Mouse (Mus musculus): ENCODE data around the gene Adprhl2. TPM values are rescaled to one million over a fixed set of nuclear protein-coding genes. Genes with fewer than 3 reads are reported as not detected.
A peak's percentile ranks its signal among the peaks of the same experiment; 100 is the strongest.

Gene Adprhl2
- total RNA-seq, 2 experiments from 2014 or later = 6.6 to 34.4 TPM

DNA sequence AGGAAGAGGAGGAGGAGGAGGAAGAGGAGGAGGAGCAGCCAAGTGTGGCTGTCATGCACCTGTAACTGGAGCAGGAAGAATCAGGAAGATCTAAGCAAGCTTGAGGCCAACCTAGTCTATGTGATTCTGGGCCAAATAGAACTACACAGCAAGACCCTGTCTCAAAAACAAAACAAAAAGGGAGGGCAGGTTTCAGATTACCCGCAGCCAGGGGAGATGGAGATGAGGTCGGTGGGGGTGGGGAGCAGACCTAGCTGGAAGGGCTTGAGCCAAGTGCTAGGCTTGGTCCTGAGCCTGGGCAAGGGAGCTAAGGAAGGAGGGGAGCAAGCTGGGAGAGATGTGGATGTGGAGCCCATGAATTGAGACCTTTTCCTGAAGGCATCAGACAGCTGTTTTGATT is 14.7 kb downstream of the Adprhl2 start:
- ATAC-seq (replicated peaks; ENCODE audit: poor library complexity) = no peak

DNA sequence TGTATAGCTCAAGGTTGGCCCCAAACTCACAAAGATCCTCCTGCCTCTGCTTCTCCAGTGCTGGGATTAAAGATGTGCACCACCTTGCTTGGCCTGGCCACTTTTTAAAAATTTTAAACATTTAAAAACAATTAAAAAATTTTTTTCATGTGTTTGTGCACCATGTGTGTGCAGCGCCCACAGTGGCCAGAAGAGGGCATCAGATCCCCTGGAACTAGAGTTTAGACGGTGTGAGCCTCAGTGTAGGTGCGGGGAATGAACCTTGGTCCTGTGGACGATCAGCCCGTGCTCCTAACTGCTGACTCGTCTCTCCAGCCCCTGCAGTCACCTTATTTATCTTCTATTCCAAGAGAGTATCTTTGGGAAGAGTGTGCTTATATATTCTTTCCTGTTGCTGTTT is 15.4 kb downstream of the Adprhl2 start:
- no peak for ATAC-seq (replicated peaks; ENCODE audit: poor library complexity)

DNA sequence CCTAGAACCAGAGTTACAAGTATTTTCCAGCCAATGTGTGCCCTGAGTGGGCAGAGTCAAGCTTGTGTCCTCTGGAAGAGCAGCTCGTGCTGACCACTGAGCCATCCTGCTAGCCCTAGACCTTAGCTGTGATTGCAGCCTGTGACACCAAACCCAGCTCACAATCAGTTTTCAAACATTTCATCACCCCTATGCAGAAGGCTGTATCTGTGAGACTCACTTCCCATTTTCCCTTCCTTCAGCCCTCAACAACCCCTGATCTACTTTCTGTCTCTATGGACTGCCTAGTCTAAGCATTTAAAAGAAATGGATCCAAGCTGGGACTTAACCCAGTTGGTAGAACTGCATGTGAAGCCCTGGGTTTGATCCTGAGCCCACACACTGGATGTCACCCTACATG is 16.1 kb downstream of the Adprhl2 start:
- no peak for ATAC-seq (replicated peaks; ENCODE audit: poor library complexity)

DNA sequence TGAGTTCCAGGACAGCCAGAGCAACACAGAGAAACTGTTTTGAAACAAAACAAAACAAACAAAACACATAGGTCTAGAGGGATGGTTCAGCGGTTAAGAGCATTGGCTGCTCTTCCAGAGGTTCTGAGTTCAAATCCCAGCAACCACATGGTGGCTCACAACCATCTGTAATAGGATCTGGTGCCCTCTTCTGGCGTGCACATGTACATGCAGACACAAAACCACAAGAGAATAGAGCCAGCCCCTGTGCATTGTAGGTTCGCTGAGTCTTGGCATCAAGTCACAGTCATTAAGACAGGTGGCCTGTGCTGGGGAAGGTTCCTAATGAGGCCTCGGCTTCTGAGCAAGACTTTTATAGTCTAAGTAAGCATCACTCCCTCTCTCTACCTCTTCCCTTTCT is 17.6 kb downstream of the Adprhl2 start:
- ATAC-seq (replicated peaks; ENCODE audit: poor library complexity) = 0 out of 2 replicates have a peak, but pooled peaks have one; percentile 42

DNA sequence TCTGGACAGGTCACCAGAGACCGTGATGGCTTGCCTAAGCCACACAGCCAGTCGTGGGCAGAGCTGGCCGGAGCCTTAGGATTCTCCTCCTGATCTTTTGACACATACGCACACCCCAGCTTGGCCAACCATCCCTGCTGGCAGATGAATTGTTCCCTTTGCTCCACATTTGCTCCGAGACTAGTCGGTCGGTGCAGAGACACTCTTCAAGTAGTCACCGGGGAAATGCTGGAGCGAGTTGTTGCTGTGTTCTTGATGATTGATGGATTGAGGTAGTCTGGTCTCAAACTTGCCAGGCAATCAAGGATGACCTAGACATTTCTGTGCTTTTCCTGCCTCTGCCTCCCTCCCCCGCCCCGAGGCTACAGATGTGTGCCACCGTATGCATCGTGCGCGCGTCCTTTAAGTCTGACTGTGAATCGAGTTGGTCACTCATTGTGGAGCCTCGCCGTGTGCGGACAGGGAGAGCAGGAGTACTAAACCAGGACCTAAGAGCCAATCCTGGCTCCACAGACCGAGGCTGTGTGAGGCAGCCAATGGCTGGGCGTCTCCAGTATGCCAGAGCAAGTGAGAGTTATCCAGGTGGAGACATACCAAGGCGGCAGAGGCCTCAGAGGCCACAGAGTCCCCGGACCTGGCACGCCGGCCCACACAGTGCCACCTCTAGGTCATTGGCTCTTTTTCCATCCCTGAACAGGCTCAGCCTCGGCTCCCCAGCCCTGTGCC is 19.8 kb downstream of the Adprhl2 start:
- no peak for ATAC-seq (replicated peaks; ENCODE audit: poor library complexity)

DNA sequence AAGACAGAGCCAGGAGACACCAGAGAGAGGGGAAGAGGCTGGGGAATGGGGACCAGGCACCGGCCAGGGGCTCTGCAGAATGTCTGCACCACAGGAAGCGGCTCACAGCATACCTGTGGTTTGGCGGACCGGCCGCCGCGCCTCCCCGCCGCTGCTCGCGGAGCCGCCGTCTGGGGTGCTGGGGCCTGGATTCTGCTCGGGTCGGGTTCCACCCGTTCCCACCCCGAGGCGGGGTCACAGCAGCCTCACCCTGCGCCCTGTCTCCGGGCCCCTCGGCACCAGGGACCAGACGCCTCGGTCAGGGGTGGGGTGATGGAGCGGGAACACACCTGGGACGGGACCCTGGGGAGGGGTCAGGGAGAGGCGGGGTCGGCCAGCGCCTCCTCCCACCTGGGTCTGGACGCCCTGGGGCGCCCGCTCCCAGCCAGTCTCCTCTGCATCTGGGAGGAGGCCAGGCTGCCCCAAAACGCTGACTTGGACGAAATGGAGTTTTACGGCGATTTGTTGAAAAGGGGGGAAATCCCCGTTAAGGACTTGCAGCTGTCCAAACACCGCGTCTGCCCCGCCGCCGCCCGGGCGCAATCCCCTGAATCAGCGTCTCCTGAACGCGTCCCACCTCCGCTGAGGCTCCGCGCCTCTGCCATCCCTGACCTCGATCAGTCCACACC is 20.5 kb downstream of the Adprhl2 start:
- 0 out of 2 replicates have a peak, but pooled peaks have one; percentile 10 for ATAC-seq (replicated peaks; ENCODE audit: poor library complexity)

DNA sequence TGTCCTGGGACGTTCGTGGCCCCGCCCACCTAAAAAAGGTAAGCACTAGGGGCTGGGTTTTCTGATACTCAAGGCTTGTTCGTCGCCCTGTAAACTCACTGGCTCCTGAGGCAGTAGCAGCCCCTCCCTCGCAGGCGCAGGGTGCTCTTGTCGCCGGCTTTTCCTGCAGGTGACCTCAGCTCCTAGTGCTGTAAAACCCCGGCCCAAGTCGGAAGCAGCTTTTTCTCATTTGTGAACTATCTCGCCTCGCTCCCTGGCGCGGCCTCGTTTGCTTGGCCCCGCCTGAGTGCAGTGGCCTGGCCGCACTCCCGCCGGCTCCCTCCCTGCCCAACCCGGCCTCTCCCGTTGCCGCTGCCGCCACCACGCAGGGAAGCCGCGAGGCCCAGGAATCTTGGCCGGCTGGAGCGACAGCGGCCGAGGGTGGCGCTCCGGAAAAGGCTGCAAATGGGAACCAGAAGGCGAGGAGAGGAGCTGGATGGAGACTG is 24.8 kb downstream of the Adprhl2 start:
- peak; percentile 45 for ATAC-seq (replicated peaks; ENCODE audit: poor library complexity)

DNA sequence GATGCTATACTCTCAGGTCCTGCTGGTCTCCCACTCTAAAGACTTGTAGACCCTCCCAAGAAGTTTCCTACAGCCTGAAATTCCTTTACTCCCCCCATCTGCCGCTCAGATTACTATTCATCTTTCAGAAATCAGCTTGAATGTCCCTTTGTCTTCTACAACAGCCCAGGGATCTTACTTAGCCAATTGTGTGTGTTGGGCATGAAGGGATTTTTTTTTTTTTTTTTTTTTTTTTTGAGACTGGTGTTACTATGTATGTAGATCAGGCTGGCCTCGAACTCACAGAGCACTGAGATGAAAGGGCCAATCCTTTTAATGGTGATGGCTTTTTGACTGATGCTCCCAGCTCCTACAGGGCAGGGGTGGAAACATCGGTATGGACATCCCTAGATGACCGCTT is 25.6 kb downstream of the Adprhl2 start:
- ATAC-seq (replicated peaks; ENCODE audit: poor library complexity) = no peak

DNA sequence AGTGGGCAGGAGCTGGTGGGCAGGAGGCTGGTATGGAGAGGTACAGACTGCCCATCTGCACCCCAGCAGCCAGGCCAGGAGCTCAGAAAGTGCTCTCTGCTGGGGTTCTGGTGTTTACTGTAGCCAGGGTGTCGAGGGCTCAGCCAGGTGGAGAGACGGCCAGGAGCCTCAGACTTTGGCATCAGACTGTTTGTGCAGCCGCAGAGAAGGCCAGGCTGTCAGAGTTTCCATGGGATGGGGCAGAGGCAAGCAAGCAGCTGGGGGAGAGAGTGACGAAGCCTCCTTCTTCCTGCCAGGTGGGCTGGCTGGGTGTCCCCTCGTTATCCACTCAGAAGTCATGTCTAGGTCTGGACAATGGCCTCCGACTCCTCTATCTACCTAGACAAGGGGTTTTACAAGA is 26.4 kb downstream of the Adprhl2 start:
- no peak for ATAC-seq (replicated peaks; ENCODE audit: poor library complexity)

DNA sequence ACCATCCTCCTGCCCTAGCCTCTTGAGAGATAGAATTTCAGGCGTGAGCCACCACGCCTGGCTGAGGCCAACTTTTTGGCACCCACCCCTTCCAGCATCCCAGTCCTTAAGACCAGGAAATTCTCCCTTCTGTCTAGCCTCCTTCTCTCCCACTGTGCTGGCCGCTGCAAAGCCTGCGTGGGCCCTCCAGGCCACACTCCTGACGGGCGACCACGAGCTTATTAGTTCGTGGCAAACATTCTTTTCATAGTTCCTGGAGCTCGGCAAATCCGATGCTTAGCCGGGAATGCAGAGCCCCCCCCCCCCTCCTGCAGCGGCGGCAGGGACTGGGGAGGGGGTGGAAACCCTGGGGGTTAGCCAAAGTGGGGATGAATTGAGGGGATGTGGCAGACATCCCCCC is 30.3 kb downstream of the Adprhl2 start:
- ATAC-seq (replicated peaks; ENCODE audit: poor library complexity) = no peak

DNA sequence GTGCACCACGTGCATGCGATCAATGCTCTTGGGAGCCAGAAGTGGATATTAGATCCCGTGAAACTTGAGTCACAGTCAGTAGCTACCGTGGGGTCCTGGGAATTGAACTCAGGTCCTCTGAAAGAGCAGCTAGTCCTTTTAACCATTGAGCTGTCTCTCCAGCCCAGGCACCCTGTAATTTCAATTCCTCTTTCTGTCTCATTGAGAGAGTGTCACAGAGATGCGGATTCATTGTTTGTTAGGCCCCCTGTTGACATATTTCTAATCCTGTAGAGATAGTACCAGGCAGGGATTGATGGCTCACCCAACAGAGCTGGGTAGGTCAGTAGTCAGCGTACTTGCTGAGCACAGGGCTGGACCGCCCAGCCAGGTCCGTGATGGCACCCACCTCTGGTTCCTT is 31.2 kb downstream of the Adprhl2 start:
- ATAC-seq (replicated peaks; ENCODE audit: poor library complexity) = no peak

DNA sequence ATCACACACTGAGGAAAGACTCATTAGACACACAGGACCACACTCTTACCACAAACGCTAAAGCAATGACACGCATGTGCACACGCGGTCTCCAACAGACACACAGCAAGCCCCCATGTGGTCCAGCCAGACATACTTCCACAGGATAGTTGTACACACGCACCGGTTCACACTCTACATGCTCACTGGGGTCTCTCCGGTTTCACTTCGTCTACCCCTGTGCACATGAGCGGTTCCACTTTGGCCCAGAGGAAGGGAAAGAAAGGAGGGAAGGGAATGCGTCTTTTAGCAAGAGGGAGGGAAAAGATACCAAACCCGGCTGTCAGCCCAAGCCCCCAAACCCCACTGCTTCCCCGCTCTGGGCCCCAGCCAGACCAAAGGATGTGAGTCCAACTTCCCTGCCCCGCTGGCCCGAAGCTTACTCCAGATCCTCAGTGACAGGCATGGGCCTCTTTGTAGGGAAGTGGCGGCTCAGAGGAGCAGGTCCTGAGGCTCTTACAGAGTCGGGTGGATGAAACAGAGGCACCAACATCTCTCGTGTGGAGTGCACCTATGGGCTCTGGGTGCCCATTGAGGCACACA is 33.3 kb downstream of the Adprhl2 start:
- peak; percentile 24; the same call in 1 of the 2 replicates for ATAC-seq (replicated peaks; ENCODE audit: poor library complexity)

DNA sequence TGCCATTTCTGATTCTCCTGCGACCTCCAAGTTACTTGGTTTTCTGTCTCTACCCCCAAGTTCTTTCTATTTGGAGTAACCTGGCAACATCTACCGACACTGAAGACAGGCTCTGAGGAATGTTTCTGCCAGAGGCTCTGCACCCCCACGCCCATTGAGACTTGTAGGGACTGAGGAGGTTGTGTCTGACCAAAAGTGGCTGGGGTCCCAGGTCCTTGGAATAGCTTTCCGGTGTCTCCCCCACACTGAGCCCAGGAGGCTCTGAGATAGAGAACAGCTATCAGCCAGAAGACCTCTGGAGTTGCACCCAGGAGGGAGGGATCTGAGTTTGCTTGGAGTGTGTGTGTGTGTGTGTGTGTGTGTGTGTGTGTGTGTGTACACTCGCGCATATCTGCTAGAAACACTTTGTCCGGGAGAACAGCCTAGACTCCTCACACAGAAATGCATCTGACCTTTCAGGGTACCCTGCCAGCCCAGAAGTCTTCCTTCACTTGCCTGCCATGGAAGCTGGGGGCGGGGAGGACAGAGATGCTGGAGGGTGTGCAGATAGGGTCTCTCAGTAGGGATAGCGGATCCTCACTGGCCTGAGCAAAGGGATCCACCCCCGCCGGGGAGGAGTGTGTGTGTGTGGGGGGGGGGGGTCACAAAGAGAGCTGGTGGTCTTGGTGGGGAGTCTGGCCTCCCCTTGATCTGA is 34.1 kb downstream of the Adprhl2 start:
- ATAC-seq (replicated peaks; ENCODE audit: poor library complexity) = no peak

DNA sequence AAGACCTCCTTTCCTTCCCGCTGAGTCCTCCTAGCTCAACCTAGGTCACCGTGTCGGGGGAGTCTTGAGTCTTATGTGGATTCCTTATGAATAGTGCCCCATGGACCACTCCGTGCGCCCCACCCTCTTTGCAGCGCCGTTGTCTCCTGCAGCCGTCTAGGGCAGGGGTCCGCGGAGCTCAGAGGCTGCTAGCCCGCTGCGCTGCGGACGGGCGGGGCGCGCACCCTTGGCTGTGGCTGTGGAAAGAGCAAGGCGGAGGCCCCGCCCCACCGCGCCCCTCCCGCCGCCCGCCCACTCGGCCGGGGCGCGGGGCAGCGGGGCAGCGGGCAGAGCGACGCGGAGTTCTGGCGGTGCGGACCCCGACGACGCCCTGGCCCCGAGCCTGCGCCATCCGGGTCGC is 35.0 kb downstream of the Adprhl2 start, which contains the start of gene Col8a2:
Gene Col8a2, plus strand, starts transcription at position 302 of the 400 bp plus-strand sequence.
- peak; percentile 59 for ATAC-seq (replicated peaks; ENCODE audit: poor library complexity)

DNA sequence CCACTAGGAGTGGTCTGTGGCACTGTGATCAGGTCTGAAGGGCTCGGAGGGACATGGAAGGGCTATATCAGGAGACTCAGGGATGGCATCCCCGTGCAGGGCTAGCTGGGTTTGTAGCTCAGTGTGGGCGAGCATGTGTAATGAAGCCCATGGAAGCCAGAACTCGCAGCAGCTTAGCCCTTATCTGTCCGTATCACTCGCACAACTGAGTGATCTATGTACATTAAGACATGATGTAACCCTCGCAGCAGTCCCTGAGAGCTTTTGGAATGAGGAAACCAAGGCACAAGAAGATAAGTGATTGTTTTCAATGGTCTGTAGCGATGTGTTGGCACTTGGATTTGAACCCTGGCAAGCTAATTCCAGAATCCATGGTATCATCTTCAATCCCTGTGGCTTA is 37.9 kb downstream of the Adprhl2 start:
- no peak for ATAC-seq (replicated peaks; ENCODE audit: poor library complexity)

DNA sequence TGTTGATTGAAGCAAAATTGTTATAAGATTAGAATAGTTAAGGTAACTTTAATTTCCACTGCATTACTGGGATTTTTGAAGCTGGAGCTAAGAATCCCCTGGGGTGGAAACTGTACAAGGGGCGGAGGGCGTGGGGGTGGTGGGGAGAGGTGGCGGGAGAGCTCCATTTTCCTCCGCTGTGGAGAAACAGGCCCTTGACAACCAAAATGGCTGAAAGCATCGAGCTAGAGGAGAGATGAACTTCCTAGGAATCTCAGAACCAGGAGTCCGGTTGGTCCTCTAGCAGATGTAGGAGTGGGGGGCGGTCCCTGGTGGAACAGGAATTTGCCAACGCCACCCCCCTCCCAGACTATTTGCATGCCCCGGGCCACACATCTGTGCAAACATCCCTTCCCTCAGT is 39.8 kb downstream of the Adprhl2 start:
- no peak for ATAC-seq (replicated peaks; ENCODE audit: poor library complexity)

DNA sequence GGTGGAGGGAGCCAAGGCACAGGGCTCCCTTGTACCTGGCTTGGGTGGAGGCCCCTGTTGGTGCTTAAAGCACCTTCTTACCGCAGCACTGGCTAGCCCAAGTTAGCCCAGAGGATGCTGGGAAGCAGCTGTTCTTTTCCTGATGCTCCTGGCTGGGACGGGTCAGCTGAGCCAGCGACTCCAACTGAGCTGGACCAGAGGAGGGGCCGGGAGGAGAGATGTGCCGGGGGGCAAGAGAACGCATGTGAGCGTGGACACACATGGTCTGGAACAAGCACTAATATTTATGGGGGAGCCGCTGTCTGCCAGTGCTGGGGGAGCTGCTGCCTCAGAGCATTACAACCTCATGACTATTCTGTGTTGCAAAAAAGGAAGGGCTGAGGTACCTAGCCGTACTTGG is 42.5 kb downstream of the Adprhl2 start:
- no peak for ATAC-seq (replicated peaks; ENCODE audit: poor library complexity)

DNA sequence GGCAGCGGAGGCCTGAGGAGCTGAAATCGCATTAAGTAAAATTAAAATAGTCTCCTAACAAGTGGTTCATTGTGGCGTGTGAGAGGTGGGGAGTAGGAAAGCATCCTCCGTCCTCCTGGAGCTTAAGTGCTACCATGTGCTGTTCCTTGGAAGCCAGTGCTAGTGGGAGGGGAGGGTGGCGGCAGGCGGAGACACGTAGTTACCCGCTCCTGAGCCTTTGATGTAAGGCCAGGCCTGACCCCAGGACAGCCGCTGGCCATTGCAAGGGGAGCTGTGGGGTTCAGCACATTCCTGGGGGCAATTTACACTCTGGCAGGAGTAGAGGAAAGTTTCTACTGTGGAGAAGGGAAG is 43.0 kb downstream of the Adprhl2 start:
- ATAC-seq (replicated peaks; ENCODE audit: poor library complexity) = no peak

DNA sequence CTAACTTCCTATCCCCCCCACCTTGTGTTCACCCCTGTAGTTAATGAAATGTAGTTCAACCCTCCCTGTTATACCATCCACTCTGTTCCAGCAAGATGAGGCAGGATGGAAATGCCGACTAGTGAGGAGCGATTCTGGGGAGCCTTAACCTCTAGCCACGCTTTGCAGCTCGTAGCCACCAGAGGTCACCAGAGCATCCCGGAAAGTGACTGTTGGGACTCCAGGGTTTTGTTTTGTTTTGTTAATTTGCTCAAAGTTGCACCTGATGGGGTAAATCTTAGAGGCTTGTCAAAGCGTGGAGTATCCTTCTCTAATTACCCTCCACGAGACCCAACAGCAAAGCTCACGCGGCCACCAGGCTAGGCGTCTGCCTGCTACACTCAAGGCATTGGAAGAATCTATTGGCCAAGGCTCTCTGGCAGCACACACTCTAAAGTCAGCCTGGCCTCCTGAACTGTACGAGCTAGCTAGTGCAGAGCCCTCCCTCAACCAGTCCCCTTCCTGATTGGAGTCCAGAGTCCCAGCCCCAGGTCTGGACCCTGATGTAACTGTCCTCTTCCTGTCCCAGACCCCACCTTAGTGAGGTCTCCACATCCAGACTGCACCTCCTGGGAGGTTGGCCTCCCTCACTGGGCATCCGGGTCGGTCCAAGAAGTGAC is 43.5 kb downstream of the Adprhl2 start:
- peak; percentile 93 for ATAC-seq (replicated peaks; ENCODE audit: poor library complexity)

DNA sequence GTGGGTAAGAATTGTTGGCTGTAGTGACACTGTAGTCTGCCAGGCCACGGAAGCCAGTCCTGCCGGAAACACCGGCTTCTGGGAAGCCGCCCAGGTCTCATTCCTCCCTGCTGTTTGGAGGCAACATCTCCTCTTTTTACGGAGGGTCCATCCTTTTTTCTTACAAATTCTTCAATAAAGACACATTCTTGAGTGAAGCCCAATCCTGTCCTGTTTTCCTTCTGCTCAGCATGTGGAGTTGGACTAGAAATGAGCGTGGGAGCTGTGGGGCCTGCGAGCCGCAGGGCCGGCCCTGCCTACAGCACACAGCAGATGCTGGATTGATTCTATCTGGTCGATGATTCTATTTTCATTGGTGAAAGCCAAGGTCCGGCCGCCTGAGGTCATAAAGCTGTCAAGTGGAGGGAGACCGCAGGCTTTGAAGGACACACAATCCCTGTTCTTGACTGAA is 45.8 kb downstream of the Adprhl2 start:
- no peak for ATAC-seq (replicated peaks; ENCODE audit: poor library complexity)

DNA sequence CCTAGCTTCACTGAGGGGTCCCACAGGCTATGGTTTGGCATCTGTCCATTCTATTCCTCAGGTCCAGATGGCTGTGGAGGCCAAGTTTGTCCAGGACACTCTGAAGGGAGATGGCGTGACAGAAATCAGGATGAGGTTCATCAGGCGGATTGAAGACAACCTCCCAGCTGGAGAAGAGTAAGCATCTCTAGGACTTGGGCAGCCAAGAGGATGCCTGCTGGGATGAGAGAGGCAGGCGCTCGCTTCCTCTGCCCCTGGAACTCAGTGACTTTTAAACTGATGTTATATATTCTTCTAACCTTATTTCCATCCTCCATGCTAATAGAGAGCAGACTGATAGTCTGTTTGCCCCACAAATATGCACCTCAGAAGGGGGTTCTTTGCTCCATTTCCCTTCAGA is 46.4 kb downstream of the Adprhl2 start:
- no peak for ATAC-seq (replicated peaks; ENCODE audit: poor library complexity)
